Mouse (Mus musculus) left cerebral cortex, adult 18-20 months (tissue): ENCODE measurements around the gene Tnfrsf25. TPM values are rescaled to one million over a fixed set of nuclear protein-coding genes. Genes with fewer than 3 reads are reported as not detected.
A peak's percentile ranks its signal among the peaks of the same experiment; 100 is the strongest.

Experiments
- DNase-seq, 2 experiments: peaks; one replicate each; pipeline ENCODE4 v3.0.0; 2021 to 2022; ENCODE audit warnings: low spot score in 2 of 2, mixed read lengths in 1 of 2
- total RNA-seq, 2 experiments: library from RNA; stranded (reverse); gene quantifications; 2 replicates each; pipeline ENCODE4 v1.2.3; 2021

Gene Tnfrsf25
- total RNA-seq, 2 experiments from 2014 or later = 19.0 to 20.7 TPM

GRCm38 (mm10) chr4:152140441-152140840 lies 24.7 kb downstream of the Tnfrsf25 start:
- DNase-seq = no peak

GRCm38 (mm10) chr4:152141521-152142135 lies 25.9 kb downstream of the Tnfrsf25 start:
- DNase-seq = peak in 1 of 2 experiments; percentile 70

GRCm38 (mm10) chr4:152143632-152144031 lies 27.9 kb downstream of the Tnfrsf25 start:
- DNase-seq = no peak

- DNase-seq = no peak
These were observed 29.7 kb downstream of the Tnfrsf25 start for GRCm38 (mm10) chr4:152145473-152145872.

GRCm38 (mm10) chr4:152146033-152146827 lies 30.5 kb downstream of the Tnfrsf25 start:
- DNase-seq = no peak

GRCm38 (mm10) chr4:152150546-152150945 lies 34.8 kb downstream of the Tnfrsf25 start:
- DNase-seq = no peak

GRCm38 (mm10) chr4:152151451-152151965 lies 35.8 kb downstream of the Tnfrsf25 start:
- no peak for DNase-seq

- DNase-seq = no peak
These were observed 36.3 kb downstream of the Tnfrsf25 start, which contains the start of gene Espn for GRCm38 (mm10) chr4:152151966-152152544. Espn (minus strand) TSS chr4:152152371.

- DNase-seq = peak; percentile 70 to 87
These were observed 38.0 kb downstream of the Tnfrsf25 start for GRCm38 (mm10) chr4:152153771-152154177.

- DNase-seq = no peak
These were observed 39.3 kb downstream of the Tnfrsf25 start for GRCm38 (mm10) chr4:152155019-152155418.

- peak; percentile 51 to 61 for DNase-seq
These were observed 42.2 kb downstream of the Tnfrsf25 start for GRCm38 (mm10) chr4:152157779-152158584.

- no peak for DNase-seq
These were observed 43.0 kb downstream of the Tnfrsf25 start, which contains the start of gene Hes2 for GRCm38 (mm10) chr4:152158585-152159284. Hes2 (plus strand) TSS chr4:152158867.

GRCm38 (mm10) chr4:152159285-152159678 lies 43.5 kb downstream of the Tnfrsf25 start:
- DNase-seq = no peak

- no peak for DNase-seq
These were observed 45.0 kb downstream of the Tnfrsf25 start for GRCm38 (mm10) chr4:152160748-152161147.

GRCm38 (mm10) chr4:152161601-152162000 lies 45.9 kb downstream of the Tnfrsf25 start:
- no peak for DNase-seq

- DNase-seq = no peak
These were observed 47.0 kb downstream of the Tnfrsf25 start for GRCm38 (mm10) chr4:152162748-152163147.

GRCm38 (mm10) chr4:152165036-152165931 lies 49.5 kb downstream of the Tnfrsf25 start:
- DNase-seq = peak; percentile 62 to 81

- DNase-seq = no peak
These were observed 52.3 kb downstream of the Tnfrsf25 start for GRCm38 (mm10) chr4:152168052-152168451.

- no peak for DNase-seq
These were observed 53.4 kb downstream of the Tnfrsf25 start for GRCm38 (mm10) chr4:152169103-152169502.
